Mouse (Mus musculus): ENCODE data around the gene Pfn1. TPM values are rescaled to one million over a fixed set of nuclear protein-coding genes. Genes with fewer than 3 reads are reported as not detected.

Gene Pfn1
- total and polyA plus RNA-seq, 2 experiments = 132 to 583 TPM

DNA sequence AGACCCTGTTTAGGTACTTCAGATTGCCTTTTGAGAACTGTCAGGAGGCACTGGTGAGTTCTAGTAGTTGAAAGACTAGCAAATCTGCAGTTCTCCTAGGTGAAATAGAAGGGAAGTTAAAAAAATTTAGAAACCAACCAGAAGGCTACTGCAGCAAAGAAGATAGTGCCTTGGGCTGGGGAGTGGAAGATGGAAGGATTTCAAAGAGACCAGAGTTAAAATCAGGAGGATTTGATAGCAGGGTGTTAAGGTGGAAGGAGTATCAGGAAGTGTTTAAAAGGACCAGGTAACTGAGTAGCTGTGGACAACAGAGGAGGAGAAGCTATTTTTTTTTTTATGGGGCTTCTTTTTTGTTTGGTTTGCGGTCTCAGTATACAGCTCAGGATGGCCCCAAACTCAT, 16.7 kb downstream of the Pfn1 start:
- H3K27ac ChIP-seq (replicated peaks; ENCODE audit: insufficient read depth, low read depth, low read length) = no peak overlapping the region
- H3K36me3 ChIP-seq (ENCODE audit: control insufficient read depth, insufficient read depth, low read length) = no peaks in the 10 kb centered on the region
- no peaks in the 10 kb centered on the region for H3K27me3 ChIP-seq (ENCODE audit: control insufficient read depth, insufficient read depth, low read length)
- H3K9ac ChIP-seq (ENCODE audit: low read depth, low read length) = no peak overlapping the region
- 96% methylated on average over 1 of the region's 1 CpGs for WGBS
- DNase-seq (ENCODE audit: extremely low read depth, low read depth, low spot score) = no peak
- H3K4me3 ChIP-seq (ENCODE audit: insufficient read depth, low read depth, low read length) = no peak overlapping the region
- TF ChIP-seq CTCF (IDR thresholded peaks at IDR 0.05; ENCODE audit: low read depth, low read length) (no peak), POLR2A (IDR thresholded peaks at IDR 0.05; ENCODE audit: extremely low read depth, insufficient read depth, low read length) (no peak)
- H3K4me1 ChIP-seq (ENCODE audit: control insufficient read depth, insufficient read depth, low read length) = no peaks in the 10 kb centered on the region; the same call in 1 of the 2 replicates
- no peaks in the 10 kb centered on the region for H3K79me2 ChIP-seq (ENCODE audit: control insufficient read depth, insufficient read depth, low read length)

GRCm38 (mm10) chr11:70635601-70636000, 18.8 kb downstream of the Pfn1 start:
- 94% methylated on average over 4 of the region's 4 CpGs for WGBS
- Histone ChIP-seq H3K9ac (ENCODE audit: low read depth, low read length) (no peak overlapping the region), H3K79me2 (ENCODE audit: control insufficient read depth, insufficient read depth, low read length) (no peaks in the 10 kb centered on the region), H3K27me3 (ENCODE audit: control insufficient read depth, insufficient read depth, low read length) (no peaks in the 10 kb centered on the region), H3K36me3 (ENCODE audit: control insufficient read depth, insufficient read depth, low read length) (no peaks in the 10 kb centered on the region), H3K27ac (replicated peaks; ENCODE audit: insufficient read depth, low read depth, low read length) (no peak overlapping the region), H3K4me3 (ENCODE audit: insufficient read depth, low read depth, low read length) (no peak overlapping the region), H3K4me1 (ENCODE audit: control insufficient read depth, insufficient read depth, low read length) (peaks cover 3% of the 10 kb centered on the region; the same call in 1 of the 2 replicates)
- TF ChIP-seq POLR2A (IDR thresholded peaks at IDR 0.05; ENCODE audit: extremely low read depth, insufficient read depth, low read length) = no peak
- no peak for DNase-seq (ENCODE audit: extremely low read depth, low read depth, low spot score)

GRCm38 (mm10) chr11:70630129-70630528, 24.3 kb downstream of the Pfn1 start:
- H3K9ac ChIP-seq (ENCODE audit: low read depth, low read length) = peak overlapping the region; percentile 69
- peaks cover 13% of the 10 kb centered on the region for H3K4me1 ChIP-seq (ENCODE audit: control insufficient read depth, insufficient read depth, low read length)
- H3K27ac ChIP-seq (replicated peaks; ENCODE audit: insufficient read depth, low read depth, low read length) = peak overlapping the region; percentile 88
- TF ChIP-seq POLR2A (IDR thresholded peaks at IDR 0.05; ENCODE audit: extremely low read depth, insufficient read depth, low read length) (0 out of 2 replicates have a peak, but pooled peaks have one; percentile 9), CTCF (IDR thresholded peaks at IDR 0.05; ENCODE audit: low read depth, low read length) (no peak)
- DNase-seq (ENCODE audit: extremely low read depth, low read depth, low spot score) = peak; percentile 90
- WGBS = 19% methylated on average over 7 of the region's 7 CpGs
- H3K79me2 ChIP-seq (ENCODE audit: control insufficient read depth, insufficient read depth, low read length) = no peaks in the 10 kb centered on the region
- no peaks in the 10 kb centered on the region for H3K27me3 ChIP-seq (ENCODE audit: control insufficient read depth, insufficient read depth, low read length)
- H3K36me3 ChIP-seq (ENCODE audit: control insufficient read depth, insufficient read depth, low read length) = no peaks in the 10 kb centered on the region
- peak overlapping the region; percentile 31; the same call in 1 of the 2 replicates for H3K4me3 ChIP-seq (ENCODE audit: insufficient read depth, low read depth, low read length)

- Histone ChIP-seq H3K36me3 (ENCODE audit: control insufficient read depth, insufficient read depth, low read length) (no peaks in the 10 kb centered on the region), H3K4me1 (ENCODE audit: control insufficient read depth, insufficient read depth, low read length) (peaks cover 13% of the 10 kb centered on the region), H3K27ac (replicated peaks; ENCODE audit: insufficient read depth, low read depth, low read length) (no peak overlapping the region), H3K9ac (ENCODE audit: low read depth, low read length) (no peak overlapping the region), H3K79me2 (ENCODE audit: control insufficient read depth, insufficient read depth, low read length) (no peaks in the 10 kb centered on the region), H3K4me3 (ENCODE audit: insufficient read depth, low read depth, low read length) (no peak overlapping the region), H3K27me3 (ENCODE audit: control insufficient read depth, insufficient read depth, low read length) (no peaks in the 10 kb centered on the region)
- WGBS = 27% methylated on average over 5 of the region's 5 CpGs
- no peak for DNase-seq (ENCODE audit: extremely low read depth, low read depth, low spot score)
- TF ChIP-seq POLR2A (IDR thresholded peaks at IDR 0.05; ENCODE audit: extremely low read depth, insufficient read depth, low read length) (no peak), CTCF (IDR thresholded peaks at IDR 0.05; ENCODE audit: low read depth, low read length) (peak; percentile 29)
Measured at GRCm38 (mm10) chr11:70629557-70629956, 24.9 kb downstream of the Pfn1 start.

GRCm38 (mm10) chr11:70628431-70628830, 26.0 kb downstream of the Pfn1 start:
- Histone ChIP-seq H3K36me3 (ENCODE audit: control insufficient read depth, insufficient read depth, low read length) (no peaks in the 10 kb centered on the region), H3K4me1 (ENCODE audit: control insufficient read depth, insufficient read depth, low read length) (peaks cover 13% of the 10 kb centered on the region), H3K9ac (ENCODE audit: low read depth, low read length) (no peak overlapping the region), H3K27ac (replicated peaks; ENCODE audit: insufficient read depth, low read depth, low read length) (no peak overlapping the region), H3K4me3 (ENCODE audit: insufficient read depth, low read depth, low read length) (no peak overlapping the region), H3K79me2 (ENCODE audit: control insufficient read depth, insufficient read depth, low read length) (no peaks in the 10 kb centered on the region), H3K27me3 (ENCODE audit: control insufficient read depth, insufficient read depth, low read length) (no peaks in the 10 kb centered on the region)
- DNase-seq (ENCODE audit: extremely low read depth, low read depth, low spot score) = no peak
- no peak for TF ChIP-seq CTCF (IDR thresholded peaks at IDR 0.05; ENCODE audit: low read depth, low read length)
- TF ChIP-seq POLR2A (IDR thresholded peaks at IDR 0.05; ENCODE audit: extremely low read depth, insufficient read depth, low read length) = no peak
- 78% methylated on average over 2 of the region's 2 CpGs for WGBS

DNA sequence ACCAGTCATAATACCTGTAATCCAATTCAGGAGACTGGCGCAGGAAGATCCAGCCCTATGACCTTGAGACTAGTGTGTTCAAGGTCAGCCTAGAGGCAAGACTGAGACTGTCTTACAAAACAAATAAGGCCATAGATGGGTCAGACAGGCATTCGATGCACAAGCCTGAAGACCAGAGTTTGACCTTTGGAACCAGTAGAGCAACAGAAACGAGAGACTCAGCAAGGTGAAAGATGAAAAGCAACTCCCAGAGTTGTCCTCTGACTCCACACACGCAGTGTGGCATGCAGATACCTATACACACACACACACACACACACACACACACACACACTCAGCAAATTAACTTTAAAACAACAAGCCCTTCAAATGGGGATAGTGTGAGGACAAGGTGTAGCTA, 27.6 kb downstream of the Pfn1 start:
- WGBS = 29% methylated on average over 4 of the region's 4 CpGs
- Histone ChIP-seq H3K27ac (replicated peaks; ENCODE audit: insufficient read depth, low read depth, low read length) (no peak overlapping the region), H3K4me3 (ENCODE audit: insufficient read depth, low read depth, low read length) (no peak overlapping the region), H3K79me2 (ENCODE audit: control insufficient read depth, insufficient read depth, low read length) (no peaks in the 10 kb centered on the region), H3K4me1 (ENCODE audit: control insufficient read depth, insufficient read depth, low read length) (peaks cover 13% of the 10 kb centered on the region), H3K36me3 (ENCODE audit: control insufficient read depth, insufficient read depth, low read length) (no peaks in the 10 kb centered on the region), H3K27me3 (ENCODE audit: control insufficient read depth, insufficient read depth, low read length) (no peaks in the 10 kb centered on the region), H3K9ac (ENCODE audit: low read depth, low read length) (no peak overlapping the region)
- no peak for TF ChIP-seq POLR2A (IDR thresholded peaks at IDR 0.05; ENCODE audit: extremely low read depth, insufficient read depth, low read length)
- no peak for TF ChIP-seq CTCF (IDR thresholded peaks at IDR 0.05; ENCODE audit: low read depth, low read length)
- peak; percentile 51 for DNase-seq (ENCODE audit: extremely low read depth, low read depth, low spot score)

Data from liver, adult 2 months (tissue).